Mouse (Mus musculus): ENCODE measurements around the gene Pxn. TPM values are rescaled to one million over a fixed set of nuclear protein-coding genes. Genes with fewer than 3 reads are reported as not detected.
"Not testable (repeated sequence)": the region's sequence is repeated elsewhere in the genome, so short reads cannot be mapped to it uniquely, and the experiment has no call there.

Gene Pxn
- polyA plus RNA-seq, 1 experiment, result 68.7 TPM

GRCm38 (mm10) chr5:115486726-115487125 lies 19.8 kb upstream of the Pxn start:
- DNase-seq (ENCODE audit: low spot score), result no peak

GRCm38 (mm10) chr5:115487353-115487752 lies 19.1 kb upstream of the Pxn start:
- DNase-seq (ENCODE audit: low spot score), result no peak

GRCm38 (mm10) chr5:115487942-115488580 lies 18.4 kb upstream of the Pxn start:
- DNase-seq (ENCODE audit: low spot score), result no peak

GRCm38 (mm10) chr5:115488841-115489698 lies 17.4 kb upstream of the Pxn start:
- peak; percentile 72 for DNase-seq (ENCODE audit: low spot score)

GRCm38 (mm10) chr5:115489699-115490637 lies 16.5 kb upstream of the Pxn start:
- DNase-seq (ENCODE audit: low spot score), result peak; percentile 79

- no peak for DNase-seq (ENCODE audit: low spot score)
These were observed 15.9 kb upstream of the Pxn start for GRCm38 (mm10) chr5:115490638-115491000.

GRCm38 (mm10) chr5:115491076-115491475 lies 15.4 kb upstream of the Pxn start:
- DNase-seq (ENCODE audit: low spot score), result no peak

GRCm38 (mm10) chr5:115491771-115492322 lies 14.6 kb upstream of the Pxn start:
- DNase-seq (ENCODE audit: low spot score), result peak; percentile 61

GRCm38 (mm10) chr5:115492711-115493335 lies 13.7 kb upstream of the Pxn start:
- DNase-seq (ENCODE audit: low spot score), result no peak

GRCm38 (mm10) chr5:115493441-115493840 lies 13.0 kb upstream of the Pxn start:
- DNase-seq (ENCODE audit: low spot score), result no peak

- not testable (repeated sequence) for DNase-seq (ENCODE audit: low spot score)
These were observed 10.9 kb upstream of the Pxn start for GRCm38 (mm10) chr5:115495618-115496017.

GRCm38 (mm10) chr5:115497033-115497432 lies 9.4 kb upstream of the Pxn start:
- DNase-seq (ENCODE audit: low spot score), result no peak

- DNase-seq (ENCODE audit: low spot score), result no peak
These were observed 7.9 kb upstream of the Pxn start for GRCm38 (mm10) chr5:115498307-115499240.

- DNase-seq (ENCODE audit: low spot score), result no peak
These were observed 6.0 kb upstream of the Pxn start for GRCm38 (mm10) chr5:115500383-115500935.

GRCm38 (mm10) chr5:115503035-115503434 lies 3.4 kb upstream of the Pxn start:
- DNase-seq (ENCODE audit: low spot score), result no peak

- DNase-seq (ENCODE audit: low spot score), result not testable (repeated sequence)
These were observed 859 bp upstream of the Pxn start for GRCm38 (mm10) chr5:115505617-115506016.

- DNase-seq (ENCODE audit: low spot score), result no peak
These were observed 948 bp downstream of the Pxn start for GRCm38 (mm10) chr5:115507267-115507980.

GRCm38 (mm10) chr5:115507981-115508858 lies 1.7 kb downstream of the Pxn start:
- no peak for DNase-seq (ENCODE audit: low spot score)

Measured in urinary bladder, adult 2 months (tissue).